Mouse (Mus musculus) hindbrain, embryonic 14.5 days (tissue): Measurements from ENCODE around the gene Zfp804b. TPM values are rescaled to one million over a fixed set of nuclear protein-coding genes. Genes with fewer than 3 reads are reported as not detected.
A peak's percentile ranks its signal among the peaks of the same experiment; 100 is the strongest.

Source experiments
- ATAC-seq: fragments of 200-750 bp; cut with Nextera tagmentation; 2 replicates; pipeline ENCODE4 v1.8.0; 2017; ENCODE audit warnings: moderate number of reproducible peaks, mild to moderate bottlenecking, moderate TSS enrichment, moderate library complexity; ENCODE audit not compliant: low FRiP score
- DNase-seq: peaks from one replicate; pipeline ENCODE4 v3.0.0-alpha.2; 2015; ENCODE audit warnings: low spot score
- H3K27ac ChIP-seq: fragments of 300-500 bp; sonication (generic); 2 replicates; pipeline ENCODE4 v1.5.1; 2014; ENCODE audit warnings: mild to moderate bottlenecking, moderate library complexity
- H3K27me3 ChIP-seq: fragments of 300-500 bp; sonication (generic); 2 replicates; pipeline ENCODE4 v1.6.1; 2014; ENCODE audit warnings: mild to moderate bottlenecking, low read length, mixed read lengths; ENCODE audit not compliant: control insufficient read depth, insufficient read depth
- H3K36me3 ChIP-seq: fragments of 300-500 bp; sonication (generic); replicated peaks from 2 replicates; pipeline ENCODE4 v1.6.1; 2014; ENCODE audit not compliant: control insufficient read depth, insufficient read depth
- H3K4me1 ChIP-seq: fragments of 300-500 bp; sonication (generic); replicated peaks from 2 replicates; pipeline ENCODE4 v1.6.1; 2014; ENCODE audit warnings: antibody characterized with exemption, low read length, mixed read lengths; ENCODE audit not compliant: control insufficient read depth, insufficient read depth
- H3K4me2 ChIP-seq: fragments of 300-500 bp; sonication (generic); replicated peaks from 2 replicates; pipeline ENCODE4 v1.6.1; 2014; ENCODE audit warnings: mild to moderate bottlenecking, moderate library complexity
- H3K4me3 ChIP-seq: fragments of 300-500 bp; sonication (generic); replicated peaks from 2 replicates; pipeline ENCODE4 v1.5.1; 2014; ENCODE audit warnings: mild to moderate bottlenecking, low read length
- H3K9ac ChIP-seq: fragments of 300-500 bp; sonication (generic); 2 replicates; pipeline ENCODE4 v1.6.1; 2014
- H3K9me3 ChIP-seq: fragments of 300-500 bp; sonication (generic); 2 replicates; pipeline ENCODE4 v1.6.1; 2016; ENCODE audit warnings: low read length; ENCODE audit not compliant: control insufficient read depth
- WGBS: fragments of 180-500 bp; shearing (Covaris S2); extraction: QIAGEN DNeasy Blood & Tissue Kit; methylation state at CpG from one replicate; pipeline ENCODE4 v1.1.7; 2014; 5-methylcytosine and 5-hydroxymethylcytosine counted together
- polyA plus RNA-seq: library from polyadenylated mRNA; unstranded; fragments of >200 nt; fragmentation: Nextera tagmentation; extraction: Ambion mirVana; gene quantifications from 2 replicates; pipeline ENCODE4 v1.2.1, GENCODE M21; 2014

Gene Zfp804b
- polyA plus RNA-seq, 1 experiment from 2014 or later: 3.2 TPM

DNA sequence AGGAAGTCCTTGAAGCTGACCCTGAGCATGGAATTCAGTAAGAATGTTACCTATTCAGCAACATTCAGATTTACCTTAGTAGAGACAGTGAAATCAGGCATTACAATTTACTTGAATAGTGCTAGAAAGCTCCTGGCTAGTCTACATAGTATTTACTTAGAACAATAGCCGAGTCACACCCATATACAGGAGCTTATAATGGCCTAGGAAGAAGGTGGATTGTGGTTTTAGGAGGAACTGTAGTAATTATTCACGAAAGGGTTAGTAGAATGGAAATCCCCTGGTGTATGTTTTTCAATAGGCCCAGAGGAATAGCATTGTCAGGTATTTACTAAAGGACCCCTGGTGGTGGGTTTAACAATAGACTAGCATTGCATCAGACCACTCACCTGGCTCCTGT is 549.2 kb downstream of the Zfp804b start:
- Histone ChIP-seq H3K27me3 (no peaks in the 10 kb centered on the region), H3K27ac (no peak overlapping the region), H3K9me3 (no peaks in the 10 kb centered on the region), H3K4me3 (no peak overlapping the region), H3K4me2 (no peak overlapping the region), H3K4me1 (no peaks in the 10 kb centered on the region), H3K36me3 (no peaks in the 10 kb centered on the region), H3K9ac (no peak overlapping the region)
- DNase-seq (no peak), ATAC-seq (no peak)
- WGBS: 79% methylated on average over 2 of the region's 2 CpGs

DNA sequence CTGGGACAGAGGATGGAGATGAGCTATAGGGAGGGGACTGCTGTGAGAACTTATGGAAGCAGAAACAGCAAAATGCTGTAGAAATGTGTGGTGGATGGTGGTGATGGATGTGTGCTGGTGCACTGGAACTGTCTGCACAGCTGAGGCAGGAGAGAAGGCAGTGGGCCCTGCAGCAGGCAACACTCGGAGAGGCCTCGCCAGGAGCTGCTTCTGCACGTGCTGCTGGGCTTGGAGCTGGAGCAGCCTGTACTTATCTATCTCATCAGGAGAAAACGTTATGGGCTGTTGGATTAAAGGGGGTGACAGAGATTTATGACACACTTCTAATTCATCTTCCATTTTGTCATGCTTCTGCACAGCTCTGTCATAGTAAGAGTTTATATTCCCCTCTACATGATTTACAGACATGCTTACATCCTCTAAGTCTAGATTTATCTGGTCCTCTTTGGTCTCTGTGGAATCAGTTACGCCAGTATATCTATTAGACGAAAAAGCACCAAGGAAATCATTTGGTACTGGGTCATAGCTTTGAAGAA is 575.1 kb downstream of the Zfp804b start:
- H3K27ac ChIP-seq: no peak overlapping the region
- H3K9ac ChIP-seq: no peak overlapping the region
- no peaks in the 10 kb centered on the region for H3K9me3 ChIP-seq
- peak; percentile 55; the same call in 1 of the 2 replicates for ATAC-seq
- no peaks in the 10 kb centered on the region for H3K36me3 ChIP-seq
- no peaks in the 10 kb centered on the region for H3K4me1 ChIP-seq
- H3K4me3 ChIP-seq: no peak overlapping the region
- H3K27me3 ChIP-seq: no peaks in the 10 kb centered on the region
- no peak for DNase-seq
- H3K4me2 ChIP-seq: no peak overlapping the region
- WGBS: 68% methylated on average over 6 of the region's 6 CpGs

Other genes starting within 250 kb of the Zfp804b start
- gene Tex47, start 40.6 kb downstream of the Zfp804b start, polyA plus RNA-seq: 0.22 and 0.98 TPM in 2 replicates